8 mouse cellular contexts compared by ENCODE assay signal in genomic region chr4:108620536-108620935, GRCm38 (mm10). TPM values are rescaled to one million over a fixed set of nuclear protein-coding genes. Genes with fewer than 3 reads are reported as not detected.
DNase-seq lines count a peak whose midpoint lies in the region; TF ChIP-seq lines count a peak whose summit lies in the region.

No protein-coding gene starts in this region.

- WGBS in limb, embryonic 10.5 days: 29% methylated on average over 8 of the region's 8 CpGs

- TF ChIP-seq POLR2A in myocyte (IDR thresholded peaks at IDR 0.05; ENCODE audit: insufficient read length, low read depth): no peak

- no peaks in the 10 kb centered on the region for H3K27me3 ChIP-seq in C2C12 (ENCODE audit: control insufficient read depth, insufficient read depth, insufficient read length)
- no peaks in the 10 kb centered on the region for H3K27me3 ChIP-seq in erythroblast, embryonic 14.5 days (ENCODE audit: control insufficient read depth)
- H3K27me3 ChIP-seq in limb, embryonic 10.5 days (ENCODE audit: low read depth, poor library complexity, severe bottlenecking): no peaks in the 10 kb centered on the region
- H3K27me3 ChIP-seq in myocyte (ENCODE audit: control insufficient read depth, insufficient read depth, insufficient read length): no peaks in the 10 kb centered on the region

- H3K4me2 ChIP-seq in myocyte (ENCODE audit: low read depth): peak overlapping the region; percentile 99

- DNase-seq in gastrocnemius, adult 2 months: no peak
- no peak for DNase-seq in gastrocnemius, postnatal 36 days
- DNase-seq in limb, embryonic 10.5 days (ENCODE audit: low spot score): no peak
- DNase-seq in frontal cortex, postnatal 36 days (ENCODE audit: low spot score in 2 of 2): no peak
- no peak for DNase-seq in layer of hippocampus, adult 9-10 months (ENCODE audit: low spot score)

- H3K36me3 ChIP-seq in C2C12 (ENCODE audit: control insufficient read depth, insufficient read depth): peaks cover 55% of the 10 kb centered on the region
- H3K36me3 ChIP-seq in erythroblast, embryonic 14.5 days (ENCODE audit: control insufficient read depth): peaks cover 45% of the 10 kb centered on the region
- peaks cover 46% of the 10 kb centered on the region for H3K36me3 ChIP-seq in limb, embryonic 10.5 days
- no peaks in the 10 kb centered on the region for H3K36me3 ChIP-seq in myocyte (ENCODE audit: control insufficient read depth, insufficient read depth)

- H3ac ChIP-seq in C2C12 (ENCODE audit: control insufficient read depth, insufficient read length, low read depth): peak overlapping the region; percentile 61
- peak overlapping the region; percentile 50 for H3ac ChIP-seq in myocyte (ENCODE audit: control insufficient read depth, insufficient read length)

- peaks cover 34% of the 10 kb centered on the region for H3K79me2 ChIP-seq in C2C12 (ENCODE audit: control insufficient read depth, insufficient read depth)
- peaks cover 13% of the 10 kb centered on the region for H3K79me2 ChIP-seq in myocyte (ENCODE audit: control insufficient read depth, insufficient read depth)

- intact Hi-C loops in gastrocnemius, adult 2 months (cut with DNase I): no loop called here
- intact Hi-C loops in gastrocnemius, postnatal 36 days (cut with DNase I): no loop called here

- H3K4me3 ChIP-seq in gastrocnemius, adult 2 months: peak overlapping the region; percentile 97
- peak overlapping the region; percentile 78 for H3K4me3 ChIP-seq in C2C12 (ENCODE audit: insufficient read depth, poor library complexity, severe bottlenecking)
- peak overlapping the region; percentile 86 for H3K4me3 ChIP-seq in erythroblast, embryonic 14.5 days (replicated peaks)
- H3K4me3 ChIP-seq in limb, embryonic 10.5 days: peak overlapping the region; percentile 80
- H3K4me3 ChIP-seq in myocyte: peak overlapping the region; percentile 83

- peaks cover 12% of the 10 kb centered on the region for H3K79me3 ChIP-seq in C2C12 (ENCODE audit: low read depth)

- H3K4me1 ChIP-seq in erythroblast, embryonic 14.5 days (ENCODE audit: control insufficient read depth): peaks cover 25% of the 10 kb centered on the region
- H3K4me1 ChIP-seq in limb, embryonic 10.5 days: peaks cover 16% of the 10 kb centered on the region

- no peak for TF ChIP-seq CTCF in gastrocnemius, adult 2 months (IDR thresholded peaks at IDR 0.05)
- TF ChIP-seq CTCF in C2C12 (IDR thresholded peaks at IDR 0.05; ENCODE audit: control insufficient read depth, insufficient read depth, insufficient read length): no peak

- peak overlapping the region; percentile 94 for H3K27ac ChIP-seq in gastrocnemius, adult 2 months
- H3K27ac ChIP-seq in limb, embryonic 10.5 days: peak overlapping the region; percentile 96

- peaks cover 2% of the 10 kb centered on the region; the same call in 1 of the 2 replicates for H3K9me3 ChIP-seq in erythroblast, embryonic 14.5 days (ENCODE audit: control insufficient read depth, low read length)
- no peaks in the 10 kb centered on the region for H3K9me3 ChIP-seq in limb, embryonic 10.5 days (replicated peaks)

TF ChIP-seq in C2C12, 6 proteins besides CTCF, POLR2A, EP300 and RAD21:
- no peak for TF ChIP-seq MYOG (IDR thresholded peaks at IDR 0.05; ENCODE audit: control insufficient read depth, extremely low read depth, insufficient read length)
- no peak for TF ChIP-seq CEBPB (IDR thresholded peaks at IDR 0.05; ENCODE audit: low read depth)
- TF ChIP-seq MAX (IDR thresholded peaks at IDR 0.05): no peak
- no peak for TF ChIP-seq MYOD1 (IDR thresholded peaks at IDR 0.05; ENCODE audit: control insufficient read depth, insufficient read length, low read depth)
- TF ChIP-seq USF1 (IDR thresholded peaks at IDR 0.05; ENCODE audit: low read depth): no peak
- TF ChIP-seq FOSL1 (IDR thresholded peaks at IDR 0.05; ENCODE audit: insufficient read depth, low read length, poor library complexity, severe bottlenecking): no peak

TF ChIP-seq in myocyte, 11 proteins besides CTCF, POLR2A, EP300 and RAD21:
- no peak for TF ChIP-seq E2F4 (IDR thresholded peaks at IDR 0.05; ENCODE audit: insufficient read depth)
- no peak for TF ChIP-seq TCF12 (IDR thresholded peaks at IDR 0.05; ENCODE audit: insufficient read depth, poor library complexity, severe bottlenecking)
- TF ChIP-seq MYOG (IDR thresholded peaks at IDR 0.05; ENCODE audit: control insufficient read depth in 1 of 3, insufficient read depth in 1 of 3, insufficient read length in 2 of 3, low read depth in 2 of 3): peak in 1 of 3 experiments; percentile 27
- peak in 1 of 3 experiments; percentile 16 for TF ChIP-seq MYOD1 (IDR thresholded peaks at IDR 0.05; ENCODE audit: control insufficient read depth in 1 of 3, insufficient read length in 2 of 3, low read depth in 2 of 3)
- no peak for TF ChIP-seq SRF (IDR thresholded peaks at IDR 0.05; ENCODE audit: control insufficient read depth, insufficient read length, low read depth)
- no peak for TF ChIP-seq USF1 (IDR thresholded peaks at IDR 0.05; ENCODE audit: low read depth)
- no peak for TF ChIP-seq REST (IDR thresholded peaks at IDR 0.05; ENCODE audit: insufficient read depth, insufficient read length)
- no peak for TF ChIP-seq TCF3 (IDR thresholded peaks at IDR 0.05; ENCODE audit: insufficient read length, low read depth)

RNA-seq across cellular contexts. Expression of gene Cc2d1b, which starts 0.8 kb away (rescaled TPM):
- total RNA-seq in gastrocnemius, adult 2 months (2021): 10 to 100 TPM; 17.2 to 20.7 TPM
- 10 to 100 TPM; 17.6 to 18.2 TPM for total RNA-seq in gastrocnemius, postnatal 36 days (2021)
- 33.6 TPM for polyA plus RNA-seq in C2C12 (2012; fragmentation: generic; extraction: Trizol)
- polyA plus RNA-seq in erythroblast, embryonic 14.5 days (2012): 2.5 and 2.6 TPM in 2 replicates
- 28.9 and 31.2 TPM in 2 replicates for polyA plus RNA-seq in limb, embryonic 10.5 days (2016; fragmentation: Nextera tagmentation; extraction: Ambion mirVana)
- polyA plus RNA-seq in myocyte (2012; fragmentation: generic; extraction: Trizol): 19.7 TPM

RNA-seq across cellular contexts. Expression of gene Orc1, which starts 41.3 kb away (rescaled TPM):
- under 1 TPM in 1 of 2 experiments, not detected in 1; 0.38 TPM for total RNA-seq in gastrocnemius, adult 2 months (2021)
- under 1 TPM in 1 of 2 experiments, not detected in 1; 0.10 TPM for total RNA-seq in gastrocnemius, postnatal 36 days (2021)
- 6.2 TPM for polyA plus RNA-seq in C2C12 (2012; fragmentation: generic; extraction: Trizol)
- 1.0 and 1.3 TPM in 2 replicates for polyA plus RNA-seq in erythroblast, embryonic 14.5 days (2012)
- polyA plus RNA-seq in limb, embryonic 10.5 days (2016; fragmentation: Nextera tagmentation; extraction: Ambion mirVana): 30.4 and 31.1 TPM in 2 replicates
- 0.84 TPM for polyA plus RNA-seq in myocyte (2012; fragmentation: generic; extraction: Trizol)

RNA-seq across cellular contexts. Expression of gene Prpf38a, which starts 41.4 kb away (rescaled TPM):
- 10 to 100 TPM; 12.1 to 13.0 TPM for total RNA-seq in gastrocnemius, adult 2 months (2021)
- total RNA-seq in gastrocnemius, postnatal 36 days (2021): 10 to 100 TPM in 1 of 2 experiments, 1 to 10 TPM in 1; 9.5 to 13.9 TPM
- polyA plus RNA-seq in C2C12 (2012; fragmentation: generic; extraction: Trizol) (35.9 TPM), myocyte (2012; fragmentation: generic; extraction: Trizol) (17.2 TPM)
- polyA plus RNA-seq in erythroblast, embryonic 14.5 days (2012): 0.38 and 0.47 TPM in 2 replicates
- polyA plus RNA-seq in limb, embryonic 10.5 days (2016; fragmentation: Nextera tagmentation; extraction: Ambion mirVana): 126 and 132 TPM in 2 replicates

Comparison
In these comparisons a context has a peak if more than half of its experiments do, and no peak if none do; other contexts are left out.
1. RNA of gene Prpf38a, which starts 41.4 kb away (polyA plus RNA-seq): 126 to 132 TPM in limb, embryonic 10.5 days, 35.9 TPM in C2C12 (single experiment) and 17.2 TPM in myocyte (single experiment); 0.38 to 0.47 TPM in erythroblast, embryonic 14.5 days; every median in the first group is over 10 times any median in the second.
2. Peak in every context shown above with its lines, with median percentiles within 50 percentile points of each other: H3K4me3 ChIP-seq.